Mouse (Mus musculus): ENCODE measurements at regions not wholly inside any gene's neighbourhood (a gene's known extent, or its start where the extent isn't known, plus 50 kb on each side); places are given as distances from the start of the nearest gene placed in this dataset.
A peak's percentile ranks its signal among the peaks of the same experiment; 100 is the strongest.

DNA sequence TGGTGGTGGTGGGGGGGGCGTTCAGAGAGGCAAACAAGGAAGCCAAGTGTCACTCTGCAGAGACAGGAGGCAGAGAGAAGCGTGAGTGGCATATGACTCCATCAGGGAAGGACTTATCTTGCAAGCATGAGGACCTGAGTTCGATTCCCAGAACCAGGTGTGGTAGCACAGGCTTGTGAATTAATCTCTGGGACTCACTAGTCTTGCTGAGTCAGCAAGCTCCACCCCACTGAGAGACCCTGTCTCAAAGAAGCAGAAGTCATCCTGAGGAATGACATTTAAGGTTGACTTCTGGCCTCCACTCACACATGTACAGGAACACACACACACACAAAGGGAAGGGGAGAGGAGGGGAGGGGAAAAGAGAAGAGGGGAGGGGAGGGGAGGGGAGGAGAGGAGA lies 156.5 kb downstream of the Rplp1 start:
- Histone ChIP-seq H3K36me3 (no peaks in the 10 kb centered on the region), H3K27me3 (peaks cover 10% of the 10 kb centered on the region), H3K9ac (no peak overlapping the region), H3K9me3 (replicated peaks) (no peaks in the 10 kb centered on the region), H3K4me3 (replicated peaks) (no peak overlapping the region), H3K4me2 (replicated peaks) (no peak overlapping the region), H3K27ac (replicated peaks) (no peak overlapping the region), H3K4me1 (peaks cover 14% of the 10 kb centered on the region)
- ATAC-seq (ENCODE audit: insufficient number of reproducible peaks, low FRiP score, low TSS enrichment, low read depth), result no peak
- WGBS, result 89% methylated on average over 3 of the region's 3 CpGs

DNA sequence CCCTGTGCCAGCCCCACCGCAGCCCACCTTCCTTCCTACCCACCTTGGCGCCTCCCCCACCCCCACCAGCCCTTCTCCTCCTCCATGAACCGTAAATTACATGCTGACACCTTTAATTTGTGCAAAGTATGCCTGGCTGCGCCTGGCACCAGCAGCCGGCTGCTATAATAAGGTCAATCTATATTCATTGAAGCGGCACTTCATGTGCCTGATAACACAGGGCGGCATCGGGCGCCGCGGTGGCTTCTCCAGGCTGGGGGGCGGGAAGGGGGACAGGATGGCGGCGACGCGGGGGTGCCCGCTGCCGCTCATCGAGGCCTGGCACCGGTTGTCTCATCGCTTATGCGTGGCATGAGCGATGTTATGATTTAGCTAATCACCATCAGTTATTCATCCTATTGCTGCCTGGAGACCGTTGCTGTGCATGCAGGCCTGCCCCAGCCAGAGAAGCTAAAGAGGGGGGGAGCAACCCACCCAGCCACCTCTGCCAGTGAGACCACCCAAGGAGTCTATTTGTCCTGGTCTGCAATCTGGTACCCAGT lies 157.5 kb downstream of the Rplp1 start:
- ATAC-seq (ENCODE audit: insufficient number of reproducible peaks, low FRiP score, low TSS enrichment, low read depth), result no peak
- Histone ChIP-seq H3K4me2 (replicated peaks) (no peak overlapping the region), H3K9me3 (replicated peaks) (no peaks in the 10 kb centered on the region), H3K9ac (no peak overlapping the region), H3K4me1 (peaks cover 14% of the 10 kb centered on the region), H3K27ac (replicated peaks) (no peak overlapping the region), H3K27me3 (peaks cover 10% of the 10 kb centered on the region), H3K4me3 (replicated peaks) (no peak overlapping the region), H3K36me3 (no peaks in the 10 kb centered on the region)
- WGBS, result 77% methylated on average over 24 of the region's 24 CpGs

GRCm38 (mm10) chr9:61756224-61756800 lies 158.0 kb downstream of the Rplp1 start:
- H3K27me3 ChIP-seq, result peaks cover 10% of the 10 kb centered on the region
- WGBS, result 62% methylated on average over 15 of the region's 15 CpGs
- no peak overlapping the region for H3K4me2 ChIP-seq (replicated peaks)
- H3K9me3 ChIP-seq (replicated peaks), result no peaks in the 10 kb centered on the region
- no peak overlapping the region for H3K27ac ChIP-seq (replicated peaks)
- H3K4me1 ChIP-seq, result peaks cover 14% of the 10 kb centered on the region
- H3K4me3 ChIP-seq (replicated peaks), result no peak overlapping the region
- H3K9ac ChIP-seq, result no peak overlapping the region
- ATAC-seq (ENCODE audit: insufficient number of reproducible peaks, low FRiP score, low TSS enrichment, low read depth), result 0 out of 2 replicates have a peak, but pooled peaks have one; percentile 36
- no peaks in the 10 kb centered on the region for H3K36me3 ChIP-seq

GRCm38 (mm10) chr9:61755311-61755710 lies 159.0 kb downstream of the Rplp1 start:
- Histone ChIP-seq H3K4me3 (replicated peaks) (no peak overlapping the region), H3K9me3 (replicated peaks) (no peaks in the 10 kb centered on the region), H3K9ac (no peak overlapping the region), H3K27ac (replicated peaks) (no peak overlapping the region), H3K4me2 (replicated peaks) (no peak overlapping the region), H3K4me1 (peaks cover 14% of the 10 kb centered on the region), H3K27me3 (peaks cover 10% of the 10 kb centered on the region), H3K36me3 (no peaks in the 10 kb centered on the region)
- WGBS, result 84% methylated on average over 3 of the region's 3 CpGs
- ATAC-seq (ENCODE audit: insufficient number of reproducible peaks, low FRiP score, low TSS enrichment, low read depth), result no peak

GRCm38 (mm10) chr9:61753795-61754194 lies 160.5 kb downstream of the Rplp1 start:
- H3K4me1 ChIP-seq, result peaks cover 14% of the 10 kb centered on the region
- WGBS, result 16% methylated on average over 10 of the region's 10 CpGs
- peak overlapping the region; percentile 26; the same call in 1 of the 2 replicates for H3K4me2 ChIP-seq (replicated peaks)
- H3K9me3 ChIP-seq (replicated peaks), result no peaks in the 10 kb centered on the region
- H3K4me3 ChIP-seq (replicated peaks), result no peak overlapping the region
- H3K36me3 ChIP-seq, result no peaks in the 10 kb centered on the region
- ATAC-seq (ENCODE audit: insufficient number of reproducible peaks, low FRiP score, low TSS enrichment, low read depth), result 0 out of 2 replicates have a peak, but pooled peaks have one; percentile 51
- H3K9ac ChIP-seq, result no peak overlapping the region
- H3K27ac ChIP-seq (replicated peaks), result no peak overlapping the region
- H3K27me3 ChIP-seq, result no peaks in the 10 kb centered on the region

- no peaks in the 10 kb centered on the region for H3K27me3 ChIP-seq
- no peak overlapping the region for H3K4me3 ChIP-seq (replicated peaks)
- no peak overlapping the region for H3K9ac ChIP-seq
- H3K36me3 ChIP-seq, result no peaks in the 10 kb centered on the region
- no peak for ATAC-seq (ENCODE audit: insufficient number of reproducible peaks, low FRiP score, low TSS enrichment, low read depth)
- H3K9me3 ChIP-seq (replicated peaks), result no peaks in the 10 kb centered on the region
- 91% methylated on average over 4 of the region's 4 CpGs for whole genome bisulfite sequencing
- H3K4me2 ChIP-seq (replicated peaks), result no peak overlapping the region
- H3K4me1 ChIP-seq, result peaks cover 15% of the 10 kb centered on the region; the same call in 1 of the 2 replicates
- H3K27ac ChIP-seq (replicated peaks), result no peak overlapping the region
Observed at GRCm38 (mm10) chr9:61749201-61749600, 165.1 kb downstream of the Rplp1 start.

DNA sequence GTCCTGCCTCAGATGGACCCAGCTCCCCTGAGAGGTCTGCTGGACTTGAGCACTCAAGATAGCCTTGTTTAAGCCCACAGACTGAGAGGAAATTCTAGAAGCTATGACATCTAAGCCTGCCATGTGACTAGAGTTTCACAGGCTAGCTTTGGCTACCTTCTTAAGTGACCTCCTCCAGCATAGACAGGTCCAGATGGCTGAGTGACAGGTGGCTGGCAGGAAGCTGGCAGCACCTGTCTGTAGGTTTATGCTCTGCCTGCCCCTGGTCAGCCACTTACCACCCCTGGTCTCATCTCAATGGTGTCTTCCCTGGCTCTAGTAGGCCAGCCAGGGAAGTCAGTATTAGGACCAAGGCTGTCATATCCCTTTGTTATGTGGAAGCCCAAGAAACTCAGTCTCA lies 165.9 kb downstream of the Rplp1 start:
- Histone ChIP-seq H3K4me1 (peaks cover 10% of the 10 kb centered on the region; the same call in 1 of the 2 replicates), H3K9ac (no peak overlapping the region), H3K4me2 (replicated peaks) (no peak overlapping the region), H3K36me3 (no peaks in the 10 kb centered on the region), H3K4me3 (replicated peaks) (no peak overlapping the region), H3K9me3 (replicated peaks) (no peaks in the 10 kb centered on the region), H3K27me3 (no peaks in the 10 kb centered on the region), H3K27ac (replicated peaks) (no peak overlapping the region)
- no peak for ATAC-seq (ENCODE audit: insufficient number of reproducible peaks, low FRiP score, low TSS enrichment, low read depth)

- no peak overlapping the region for H3K4me3 ChIP-seq (replicated peaks)
- ATAC-seq (ENCODE audit: insufficient number of reproducible peaks, low FRiP score, low TSS enrichment, low read depth), result no peak
Observed at GRCm38 (mm10) chr9:61746401-61746800, 167.9 kb downstream of the Rplp1 start.

DNA sequence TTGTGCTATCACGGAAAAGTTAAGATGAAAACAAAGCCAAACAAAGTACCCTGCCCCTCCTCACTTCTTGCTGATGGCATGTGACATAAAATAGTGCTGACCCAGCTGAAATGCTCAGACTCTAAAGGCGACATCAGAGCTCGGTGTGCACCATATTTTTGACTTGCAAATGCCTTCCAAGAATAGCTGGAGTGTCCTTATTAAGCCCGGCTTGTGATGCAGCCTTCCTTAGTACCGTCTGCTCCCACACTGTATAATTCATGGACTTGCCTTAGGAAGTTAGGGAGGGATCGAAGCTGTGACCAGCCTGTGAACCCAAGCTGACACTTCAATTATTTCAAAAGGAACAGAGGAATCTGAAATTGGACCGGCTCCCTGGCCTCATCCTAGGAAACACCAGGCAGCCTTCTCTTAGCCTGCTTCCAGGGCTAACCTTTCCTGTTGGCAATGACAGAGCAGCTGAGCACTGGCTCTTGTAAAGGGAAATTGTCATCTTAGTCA lies 169.0 kb downstream of the Rplp1 start:
- 40% methylated on average over 7 of the region's 7 CpGs for WGBS
- Histone ChIP-seq H3K9me3 (replicated peaks) (no peaks in the 10 kb centered on the region), H3K27ac (replicated peaks) (no peak overlapping the region), H3K9ac (no peak overlapping the region), H3K4me3 (replicated peaks) (no peak overlapping the region), H3K36me3 (no peaks in the 10 kb centered on the region), H3K4me2 (replicated peaks) (no peak overlapping the region), H3K4me1 (peaks cover 8% of the 10 kb centered on the region; the same call in 1 of the 2 replicates), H3K27me3 (no peaks in the 10 kb centered on the region)
- ATAC-seq (ENCODE audit: insufficient number of reproducible peaks, low FRiP score, low TSS enrichment, low read depth), result no peak

More at GRCm38 (mm10) chr9:61746401-61746800, 167.9 kb downstream of the Rplp1 start:
- peaks cover 8% of the 10 kb centered on the region; the same call in 1 of the 2 replicates for H3K4me1 ChIP-seq
- no peak overlapping the region for H3K9ac ChIP-seq
- no peaks in the 10 kb centered on the region for H3K9me3 ChIP-seq (replicated peaks)
- H3K4me2 ChIP-seq (replicated peaks), result no peak overlapping the region
- no peaks in the 10 kb centered on the region for H3K27me3 ChIP-seq
- H3K36me3 ChIP-seq, result no peaks in the 10 kb centered on the region
- WGBS, result 67% methylated on average over 6 of the region's 6 CpGs
- no peak overlapping the region for H3K27ac ChIP-seq (replicated peaks)

DNA sequence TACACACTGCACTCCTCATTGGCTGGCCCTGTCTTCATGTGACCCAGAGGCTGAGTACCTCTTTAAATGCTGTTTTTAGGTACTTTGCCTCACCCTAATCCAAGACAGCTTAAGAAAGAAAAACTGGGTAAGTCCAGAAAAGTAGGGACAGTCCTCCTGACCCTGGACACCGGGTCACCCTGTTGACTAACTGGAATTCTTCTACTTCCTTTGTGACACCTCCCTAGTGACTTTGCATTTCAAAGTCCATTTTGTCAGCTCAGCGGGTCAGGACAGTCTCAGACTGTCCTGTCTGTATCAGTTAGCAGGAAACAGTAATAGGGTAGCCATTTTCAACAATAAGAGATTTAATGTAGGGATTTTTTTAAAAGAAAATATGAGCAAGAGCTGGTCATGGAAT lies 180.8 kb downstream of the Rplp1 start:
- no peak overlapping the region for H3K27ac ChIP-seq (replicated peaks)
- 74% methylated on average over 2 of the region's 2 CpGs for WGBS

DNA sequence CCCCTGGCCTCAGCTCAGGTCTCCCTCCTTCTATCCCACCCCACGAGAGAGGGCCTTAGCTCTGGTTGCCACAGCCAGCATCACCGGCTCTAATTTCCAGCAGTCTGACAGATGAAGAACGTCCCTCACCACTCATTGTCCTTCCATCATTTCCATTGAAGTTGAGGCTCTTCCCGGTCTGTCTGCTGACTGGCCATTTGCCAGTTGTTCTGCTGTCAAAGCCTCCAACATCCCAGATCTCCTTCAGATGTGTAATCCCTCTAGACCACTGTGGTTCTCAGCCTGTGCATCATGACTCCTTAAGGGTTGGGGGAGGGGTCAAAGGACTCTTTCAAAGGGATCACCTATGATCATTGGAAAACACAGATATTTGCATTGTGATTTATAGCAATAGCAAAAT lies 181.6 kb downstream of the Rplp1 start:
- Histone ChIP-seq H3K27me3 (no peaks in the 10 kb centered on the region), H3K9me3 (replicated peaks) (no peaks in the 10 kb centered on the region), H3K27ac (replicated peaks) (no peak overlapping the region), H3K9ac (no peak overlapping the region), H3K4me3 (replicated peaks) (no peak overlapping the region), H3K36me3 (no peaks in the 10 kb centered on the region), H3K4me1 (0 out of 2 replicates have a peak, but pooled peaks cover 2% of the 10 kb centered on the region), H3K4me2 (replicated peaks) (no peak overlapping the region)
- 63% methylated on average over 4 of the region's 4 CpGs for WGBS
- ATAC-seq (ENCODE audit: insufficient number of reproducible peaks, low FRiP score, low TSS enrichment, low read depth), result no peak

More for the DNA sequence above, 180.8 kb downstream of the Rplp1 start:
- no peak overlapping the region for H3K4me3 ChIP-seq (replicated peaks)
- no peak overlapping the region for H3K4me2 ChIP-seq (replicated peaks)
- H3K27me3 ChIP-seq, result no peaks in the 10 kb centered on the region
- H3K4me1 ChIP-seq, result no peaks in the 10 kb centered on the region
- no peaks in the 10 kb centered on the region for H3K36me3 ChIP-seq
- no peaks in the 10 kb centered on the region for H3K9me3 ChIP-seq (replicated peaks)
- ATAC-seq (ENCODE audit: insufficient number of reproducible peaks, low FRiP score, low TSS enrichment, low read depth), result no peak
- H3K9ac ChIP-seq, result no peak overlapping the region

DNA sequence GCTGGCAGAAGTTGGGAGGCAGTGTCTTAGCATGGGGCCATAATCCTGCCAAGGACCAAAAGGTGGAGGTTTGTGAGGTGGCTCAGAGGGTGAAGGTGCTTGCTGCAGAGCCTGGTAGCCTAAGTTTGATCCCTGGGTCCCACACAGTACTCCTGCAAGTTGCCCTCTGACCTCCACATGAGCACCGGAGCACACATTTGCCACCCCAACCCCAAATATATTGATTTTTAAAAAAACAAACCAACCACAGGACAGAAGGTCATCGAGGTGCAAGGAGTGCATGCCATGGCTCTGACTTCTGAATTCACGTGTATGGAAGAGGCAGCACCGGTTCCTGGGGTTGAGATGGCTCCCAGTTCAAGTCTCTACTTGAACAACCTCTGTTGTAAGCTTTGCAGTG lies 186.2 kb downstream of the Rplp1 start:
- 74% methylated on average over 4 of the region's 4 CpGs for WGBS
- H3K27ac ChIP-seq (replicated peaks), result no peak overlapping the region
- no peak for ATAC-seq (ENCODE audit: insufficient number of reproducible peaks, low FRiP score, low TSS enrichment, low read depth)
- no peak overlapping the region for H3K4me3 ChIP-seq (replicated peaks)
- no peak overlapping the region for H3K4me2 ChIP-seq (replicated peaks)
- no peak overlapping the region for H3K9ac ChIP-seq
- no peaks in the 10 kb centered on the region for H3K27me3 ChIP-seq
- H3K36me3 ChIP-seq, result no peaks in the 10 kb centered on the region
- H3K9me3 ChIP-seq (replicated peaks), result no peaks in the 10 kb centered on the region
- H3K4me1 ChIP-seq, result 0 out of 2 replicates have a peak, but pooled peaks cover 4% of the 10 kb centered on the region
